Mouse (Mus musculus): ENCODE results near the gene Apoa4.

Gene Apoa4

GRCm38 (mm10) chr9:46224945-46225660 lies 15.4 kb upstream of the Apoa4 start:
- in situ Hi-C loops (cut with MboI, MseI), result no loop called here

DNA sequence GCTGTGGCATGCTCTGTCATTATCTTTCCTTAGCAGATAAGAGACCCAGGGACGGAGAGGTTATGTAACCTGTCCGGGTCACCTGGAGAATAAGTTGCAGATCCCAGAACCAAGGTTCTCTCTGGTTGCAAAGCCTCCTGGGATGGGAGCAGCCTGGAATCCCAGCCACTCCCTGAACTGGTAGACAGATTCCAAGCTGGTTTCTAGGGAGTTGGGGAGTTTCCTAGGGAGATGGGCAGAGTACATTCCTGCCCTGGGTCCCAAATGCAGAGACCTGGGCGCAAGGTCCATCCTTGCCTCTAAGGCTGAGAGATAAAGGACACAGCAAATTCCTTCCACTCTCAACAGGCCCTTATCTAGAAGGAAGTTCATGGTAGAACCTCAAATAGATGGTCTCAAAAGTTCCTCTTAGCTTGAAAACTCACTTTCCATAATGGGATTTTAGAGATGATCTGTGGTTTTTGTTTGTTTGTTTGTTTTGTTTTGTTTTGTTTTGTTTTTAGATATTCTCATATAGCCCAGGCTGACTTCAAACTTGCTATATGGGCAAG lies 13.4 kb upstream of the Apoa4 start:
- in situ Hi-C loops (cut with MboI, MseI), result no loop called here

DNA sequence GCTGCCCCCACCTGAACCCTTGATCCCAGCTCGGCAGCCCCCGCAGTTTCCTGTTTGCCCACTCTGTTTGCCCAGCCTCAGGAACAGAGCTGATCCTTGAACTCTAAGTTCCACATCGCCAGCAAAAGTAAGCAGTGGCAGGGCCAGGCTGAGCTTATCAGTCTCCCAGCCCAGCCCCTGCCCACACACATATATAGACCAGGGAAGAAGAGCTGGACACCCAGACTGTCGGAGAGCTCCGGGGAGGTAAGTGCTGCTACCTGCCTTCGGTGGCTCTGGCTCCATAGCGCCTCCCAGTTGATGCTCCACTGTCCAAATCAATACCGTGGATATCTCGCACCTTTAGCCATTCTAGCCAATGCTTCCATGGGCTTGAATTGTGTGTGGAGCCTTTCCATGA lies 12.0 kb upstream of the Apoa4 start, which contains the start of gene Apoa1:
Gene Apoa1 (plus strand): TSS at position 90 of the 400 bp plus-strand sequence.
- in situ Hi-C loops (cut with MboI, MseI), result no loop called here

DNA sequence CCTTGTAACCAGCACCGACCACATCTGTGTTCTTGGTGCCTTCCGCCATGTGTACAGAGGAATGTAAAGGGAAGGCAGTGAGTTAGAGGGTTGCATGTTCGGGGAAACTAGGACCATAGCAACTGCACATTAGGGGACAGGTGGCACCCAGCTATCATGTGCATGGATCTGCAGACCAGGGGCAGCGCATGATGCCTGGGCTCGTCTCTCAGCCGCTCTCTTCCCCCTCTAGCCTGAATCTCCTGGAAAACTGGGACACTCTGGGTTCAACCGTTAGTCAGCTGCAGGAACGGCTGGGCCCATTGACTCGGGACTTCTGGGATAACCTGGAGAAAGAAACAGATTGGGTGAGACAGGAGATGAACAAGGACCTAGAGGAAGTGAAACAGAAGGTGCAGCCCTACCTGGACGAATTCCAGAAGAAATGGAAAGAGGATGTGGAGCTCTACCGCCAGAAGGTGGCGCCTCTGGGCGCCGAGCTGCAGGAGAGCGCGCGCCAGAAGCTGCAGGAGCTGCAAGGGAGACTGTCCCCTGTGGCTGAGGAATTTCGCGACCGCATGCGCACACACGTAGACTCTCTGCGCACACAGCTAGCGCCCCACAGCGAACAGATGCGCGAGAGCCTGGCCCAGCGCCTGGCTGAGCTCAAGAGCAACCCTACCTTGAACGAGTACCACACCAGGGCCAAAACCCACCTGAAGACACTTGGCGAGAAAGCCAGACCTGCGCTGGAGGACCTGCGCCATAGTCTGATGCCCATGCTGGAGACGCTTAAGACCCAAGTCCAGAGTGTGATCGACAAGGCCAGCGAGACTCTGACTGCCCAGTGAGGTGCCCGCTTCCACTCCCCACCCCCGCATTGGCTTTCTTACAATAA lies 10.7 kb upstream of the Apoa4 start:
- in situ Hi-C loops (cut with MboI, MseI), result no loop called here

DNA sequence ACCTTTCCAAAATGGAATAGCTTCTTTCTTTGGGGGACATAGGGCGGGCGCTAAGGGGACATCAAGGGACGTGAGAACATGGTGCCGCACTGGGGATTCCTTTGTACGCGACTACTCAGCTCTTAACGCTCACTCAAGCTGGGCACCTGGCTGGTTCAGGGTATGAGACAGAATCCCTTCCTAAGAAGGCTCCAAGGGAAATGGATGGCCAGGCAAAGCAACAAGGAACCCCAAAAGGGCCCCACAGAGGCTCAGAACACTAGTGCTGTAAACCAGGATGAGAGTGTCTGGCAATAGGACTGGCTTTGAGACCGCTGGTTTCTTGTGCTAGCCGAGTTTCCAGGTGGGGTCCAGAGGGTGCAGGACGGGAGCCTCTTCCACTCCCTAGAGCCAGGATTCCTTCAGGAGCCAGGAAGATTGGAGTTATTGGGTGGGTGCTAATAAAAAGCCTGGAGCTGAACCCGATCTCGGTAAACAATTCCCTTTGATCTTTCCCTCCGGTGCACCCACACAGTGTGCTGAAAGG lies 10.0 kb upstream of the Apoa4 start:
- in situ Hi-C loops (cut with MboI, MseI), result no loop called here

- in situ Hi-C loops (cut with MboI, MseI), result no loop called here
These were observed 5.3 kb upstream of the Apoa4 start for GRCm38 (mm10) chr9:46235196-46235595.

DNA sequence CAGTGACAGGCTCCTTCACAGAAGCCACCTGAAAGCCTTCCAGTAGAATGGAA lies 5.1 kb upstream of the Apoa4 start, which contains the start of gene Apoc3:
Gene Apoc3 (minus strand): TSS at position 41 of the 53 bp plus-strand sequence.
- in situ Hi-C loops (cut with MboI, MseI), result no loop called here

GRCm38 (mm10) chr9:46235649-46236048 lies 4.8 kb upstream of the Apoa4 start:
- in situ Hi-C loops (cut with MboI, MseI), result no loop called here

DNA sequence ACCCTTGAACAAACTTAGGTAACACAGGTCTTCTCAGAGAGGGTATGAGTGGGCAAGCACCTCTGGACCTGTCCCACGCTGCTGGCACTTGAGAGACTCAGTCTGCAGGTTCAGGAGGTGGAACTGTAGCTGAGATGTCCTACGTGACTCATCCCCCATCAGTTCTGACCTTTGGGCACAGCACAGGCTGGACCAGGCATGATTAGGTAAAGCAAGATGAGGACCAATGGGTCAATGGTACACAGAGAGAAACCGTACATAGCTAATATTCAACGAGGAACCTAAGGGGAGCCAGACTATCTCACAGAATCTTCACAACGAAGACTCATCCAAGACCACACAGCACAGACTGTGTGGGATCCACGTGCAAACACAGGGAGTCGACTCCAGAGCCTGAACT lies 1.6 kb upstream of the Apoa4 start:
- in situ Hi-C loops (cut with MboI, MseI), result no loop called here

DNA sequence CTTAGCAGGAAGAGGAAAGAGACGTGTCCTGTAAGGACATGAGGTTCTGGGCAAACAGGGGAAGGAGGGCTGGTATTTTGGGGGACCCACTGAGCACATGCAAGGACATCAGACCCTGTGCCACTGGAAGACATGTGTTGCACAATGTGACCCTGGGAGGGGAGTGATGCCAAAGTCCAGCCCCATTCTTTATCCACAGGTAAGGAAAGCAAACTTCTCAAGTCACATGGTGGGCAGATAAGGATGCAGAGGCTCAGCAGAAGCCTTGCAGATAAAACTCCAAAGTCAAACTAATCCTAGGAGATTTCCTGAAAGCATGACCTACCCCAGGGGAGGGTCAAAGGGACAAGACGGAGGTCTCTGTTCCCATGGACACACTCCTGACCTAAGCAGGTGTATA lies 1.3 kb downstream of the Apoa4 start:
- in situ Hi-C loops (cut with MboI, MseI), result no loop called here

DNA sequence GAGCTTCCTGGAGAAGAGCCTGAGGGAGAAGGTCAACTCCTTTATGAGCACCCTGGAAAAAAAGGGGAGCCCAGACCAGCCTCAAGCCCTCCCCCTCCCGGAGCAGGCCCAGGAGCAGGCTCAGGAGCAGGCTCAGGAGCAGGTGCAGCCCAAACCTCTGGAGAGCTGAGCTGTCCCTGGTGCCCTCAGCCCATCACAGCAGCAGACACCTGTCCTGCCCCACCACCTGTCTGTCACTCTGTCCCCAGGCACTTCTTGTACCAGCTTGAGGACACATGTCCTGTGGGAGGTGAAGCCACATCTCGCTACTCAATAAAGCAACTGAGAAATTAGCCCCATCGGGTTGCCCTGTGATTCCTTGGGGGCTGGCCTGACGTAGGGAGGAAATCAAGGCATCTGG lies 2.6 kb downstream of the Apoa4 start:
- in situ Hi-C loops (cut with MboI, MseI), result no loop called here

- in situ Hi-C loops (cut with MboI, MseI), result no loop called here
These were observed 3.1 kb downstream of the Apoa4 start for GRCm38 (mm10) chr9:46243584-46243983.

DNA sequence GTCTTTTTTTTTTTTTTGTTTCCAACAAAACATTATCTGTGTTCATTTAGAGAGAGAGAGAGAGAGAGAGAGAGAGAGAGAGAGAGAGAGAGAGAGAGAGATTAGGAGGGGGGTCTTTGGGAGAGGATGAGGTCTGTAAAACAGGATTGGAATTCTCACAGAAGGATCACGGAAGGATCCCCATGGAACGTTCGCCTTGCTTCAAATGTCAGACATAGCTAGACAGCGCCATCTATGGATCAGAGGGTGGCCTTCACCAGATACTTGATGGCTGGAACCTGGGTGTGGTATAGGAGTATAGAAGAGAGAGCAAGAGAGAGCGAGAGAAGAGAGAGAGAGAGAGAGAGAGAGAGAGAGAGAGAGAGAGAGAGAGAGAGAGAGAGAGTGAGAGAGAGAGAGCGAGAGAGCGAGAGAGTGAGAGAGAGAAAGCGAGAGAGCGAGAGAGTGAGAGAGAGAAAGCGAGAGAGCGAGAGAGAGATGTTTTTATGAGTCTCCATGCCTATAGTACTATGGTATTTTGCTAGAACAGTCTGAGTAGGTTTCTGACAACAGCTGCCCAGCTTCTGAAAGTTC lies 6.3 kb downstream of the Apoa4 start:
- in situ Hi-C loops (cut with MboI, MseI), result no loop called here

DNA sequence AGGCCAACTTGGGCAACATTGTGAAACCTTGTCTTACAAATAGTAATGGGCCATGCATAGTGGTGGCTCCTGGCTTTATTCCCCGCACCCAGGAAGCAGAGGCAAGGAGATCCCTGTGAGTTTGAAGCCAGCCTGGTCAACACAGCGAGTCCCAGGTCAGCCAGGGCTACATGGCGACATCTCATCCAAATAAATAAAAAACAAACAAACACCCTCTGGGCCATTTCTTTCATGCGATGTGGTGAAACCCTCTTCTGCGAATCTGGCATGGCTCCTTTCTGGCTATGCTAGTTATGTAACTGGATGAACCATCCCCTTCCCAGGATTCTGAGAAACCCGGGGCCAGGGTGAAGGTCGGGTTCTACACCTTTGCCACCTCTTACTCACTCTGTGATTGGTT lies 15.7 kb downstream of the Apoa4 start:
- in situ Hi-C loops (cut with MboI, MseI), result no loop called here

- in situ Hi-C loops (cut with MboI, MseI), result no loop called here
These were observed 16.3 kb downstream of the Apoa4 start for GRCm38 (mm10) chr9:46256658-46257385.

- in situ Hi-C loops (cut with MboI, MseI), result no loop called here
These were observed 17.1 kb downstream of the Apoa4 start for GRCm38 (mm10) chr9:46257546-46257945.

DNA sequence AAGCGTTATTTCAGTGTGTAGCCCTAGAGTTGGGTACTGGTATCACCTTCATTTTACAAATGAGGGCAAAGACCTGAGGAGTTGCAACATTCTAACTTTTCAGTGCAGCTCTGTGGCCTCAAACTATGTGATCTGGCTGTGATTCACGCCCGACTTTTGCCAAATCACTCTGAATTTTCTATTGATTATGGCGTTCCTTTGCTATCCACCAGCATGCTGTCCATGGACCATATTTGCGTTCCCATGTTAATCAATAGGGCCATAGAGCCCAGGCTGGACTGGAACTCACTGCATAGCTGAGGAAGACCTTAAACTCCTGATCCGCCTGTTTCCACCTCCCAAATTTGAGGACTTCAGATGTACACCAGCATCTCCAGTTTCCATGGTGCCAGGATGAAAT lies 18.6 kb downstream of the Apoa4 start:
- in situ Hi-C loops (cut with MboI, MseI), result no loop called here

GRCm38 (mm10) chr9:46261131-46261530 lies 20.6 kb downstream of the Apoa4 start:
- in situ Hi-C loops (cut with MboI, MseI), result no loop called here

DNA sequence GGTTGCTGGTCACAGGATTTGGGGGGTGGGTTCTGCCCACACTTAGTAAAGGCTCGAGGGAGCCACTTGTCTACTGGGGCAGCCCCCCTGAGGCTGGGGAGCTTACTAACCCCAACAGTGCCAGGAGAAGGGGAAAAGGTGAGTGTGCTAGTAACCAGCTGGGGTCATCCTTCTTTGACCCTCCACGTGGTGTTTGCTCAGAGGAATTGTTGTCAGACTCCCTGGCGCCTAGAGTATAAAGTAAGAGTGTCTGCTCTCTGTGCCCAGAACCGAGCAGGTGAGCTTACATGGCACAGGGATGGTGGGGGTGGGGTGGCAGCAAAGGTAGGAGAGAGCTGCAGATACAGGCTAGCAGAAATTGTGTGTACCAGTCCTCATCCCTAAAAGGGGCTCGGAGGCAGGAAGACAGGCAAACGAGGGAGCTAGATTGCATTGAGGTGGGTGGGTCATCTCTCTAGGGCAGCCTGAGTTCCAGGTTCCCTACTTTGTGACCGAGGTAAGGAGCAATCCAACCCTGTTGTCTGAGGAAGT lies 27.9 kb downstream of the Apoa4 start, which contains the start of gene Apoa5:
Gene Apoa5 (plus strand): TSS at position 291 of the 531 bp plus-strand sequence.
- in situ Hi-C loops (cut with MboI, MseI), result loop anchor here (5.0 kb wide), 1 partner anchor 71 kb away; no protein-coding TSS in a partner anchor

DNA sequence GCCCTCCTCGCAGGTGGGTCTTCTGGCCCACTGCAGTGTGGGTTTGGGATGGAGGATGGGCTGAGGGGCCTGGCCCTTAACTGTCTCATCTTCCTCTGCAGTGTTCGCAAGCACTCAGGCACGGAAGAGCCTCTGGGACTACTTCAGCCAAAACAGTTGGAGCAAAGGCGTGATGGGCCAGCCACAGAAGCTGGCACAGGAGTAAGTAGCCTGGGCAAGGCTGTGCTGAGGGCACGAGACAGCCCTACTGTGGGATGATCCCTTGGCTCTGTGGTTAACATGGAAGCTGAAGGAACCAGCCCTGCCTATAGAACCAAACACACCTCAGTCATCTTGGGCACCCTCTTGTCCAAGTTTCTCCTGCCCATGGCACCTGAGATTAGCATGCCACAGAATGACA lies 28.6 kb downstream of the Apoa4 start:
- in situ Hi-C loops (cut with MboI, MseI), result loop anchor here (5.0 kb wide), 1 partner anchor 72 kb away; no protein-coding TSS in a partner anchor

GRCm38 (mm10) chr9:46270782-46271181 lies 30.3 kb downstream of the Apoa4 start:
- in situ Hi-C loops (cut with MboI, MseI), result no loop called here

Data from T-helper 1 cell (primary cell).